Mouse (Mus musculus): ENCODE measurements around the gene Fmnl1.
"Not testable (repeated sequence)": the region's sequence is repeated elsewhere in the genome, so short reads cannot be mapped to it uniquely, and the experiment has no call there.

Fmnl1 gene

DNA sequence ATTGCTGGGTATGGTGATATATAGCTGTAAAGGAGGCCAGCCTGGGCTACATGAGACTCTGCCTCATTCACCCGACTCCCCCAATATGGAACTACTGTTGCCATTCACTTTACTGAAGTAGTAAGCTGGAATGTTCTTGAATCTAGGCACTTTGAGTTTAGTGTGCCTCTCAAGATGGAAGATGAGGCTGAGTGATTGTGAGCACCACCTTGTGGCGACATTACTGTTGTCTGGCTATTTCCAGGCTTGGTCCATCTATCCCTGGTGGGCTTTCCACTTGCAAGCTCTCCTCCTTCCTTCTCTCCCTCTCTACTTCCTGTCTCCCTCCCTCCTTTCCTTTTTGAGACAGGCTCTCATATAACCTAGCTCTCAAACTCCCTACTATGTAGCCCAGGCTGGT, 14.0 kb downstream of the Fmnl1 start:
- DNase-seq (ENCODE audit: low spot score), result peak; percentile 73

DNA sequence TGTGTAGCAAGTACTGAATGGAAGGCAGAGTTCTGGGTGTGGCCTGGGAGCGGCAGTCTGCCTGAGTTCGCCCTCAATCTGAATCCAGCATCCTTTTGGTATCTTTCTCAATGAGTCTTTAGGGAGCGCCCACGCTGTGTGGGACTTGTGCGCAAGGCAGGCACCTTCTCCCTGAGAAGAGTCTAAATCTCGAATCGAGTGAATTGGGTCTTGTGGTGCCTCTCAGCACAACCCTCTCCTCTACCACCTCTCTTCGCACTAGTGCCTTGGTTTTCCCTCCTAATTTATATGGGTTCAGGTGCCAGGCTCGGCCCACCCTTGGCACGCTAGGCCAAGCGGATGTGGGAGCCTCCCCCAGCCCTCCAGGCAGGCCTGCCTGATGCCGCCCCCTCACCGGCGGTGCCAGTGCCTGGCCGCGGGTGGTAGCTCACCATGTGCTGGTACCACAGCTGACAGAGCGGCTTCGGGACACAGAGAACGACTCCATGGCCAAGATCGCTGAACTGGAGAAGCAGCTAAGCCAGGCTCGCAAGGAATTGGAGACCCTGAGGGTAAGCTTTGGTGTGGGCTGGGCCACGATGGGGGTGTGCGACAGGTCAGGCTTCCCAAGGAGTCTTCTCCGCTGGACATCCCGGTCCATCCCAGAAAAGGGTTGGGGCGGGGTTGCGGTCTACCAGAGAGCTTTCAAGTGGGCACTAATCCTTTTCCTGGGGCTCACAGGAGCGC, 21.5 kb downstream of the Fmnl1 start:
- peak; percentile 6 for DNase-seq (ENCODE audit: low spot score)

DNA sequence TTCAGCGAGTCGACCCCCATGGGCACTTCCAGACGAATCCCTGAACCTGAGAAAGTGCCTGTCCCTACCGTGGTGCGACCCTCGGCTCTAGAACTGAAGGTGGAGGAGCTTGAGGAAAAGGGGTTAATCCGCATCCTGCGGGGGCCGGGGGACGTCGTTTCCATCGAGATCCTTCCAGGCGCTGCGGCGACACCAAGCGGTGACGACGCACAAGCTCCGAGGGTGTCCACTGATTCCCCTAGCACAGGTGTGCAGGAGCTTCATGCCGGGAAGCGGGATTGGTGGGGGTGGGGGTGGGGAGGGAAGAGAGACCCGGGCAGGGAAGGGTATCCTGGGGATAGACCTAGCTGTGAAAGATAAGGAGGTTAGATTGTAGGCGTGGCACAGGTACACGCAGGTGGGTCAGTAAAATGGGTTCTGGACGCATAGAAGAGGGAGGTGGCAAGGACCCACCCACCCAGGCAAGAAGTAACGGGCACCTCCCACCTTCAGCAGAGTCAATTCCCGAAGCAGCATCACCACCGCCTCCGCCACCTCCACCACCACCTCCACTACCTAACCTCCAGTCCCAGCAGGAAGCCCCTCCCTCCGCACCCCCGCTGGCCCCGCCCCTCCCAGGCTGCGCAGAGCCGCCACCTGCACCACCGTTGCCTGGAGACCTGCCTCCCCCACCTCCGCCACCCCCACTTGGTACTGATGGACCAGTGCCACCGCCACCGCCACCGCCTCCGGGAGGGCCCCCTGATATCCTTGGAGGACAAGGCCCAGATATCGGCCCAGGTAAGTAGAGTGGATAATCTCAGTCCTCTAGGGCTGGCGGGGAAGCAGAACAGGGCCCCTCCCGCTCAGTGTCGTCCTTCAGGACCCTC, 22.3 kb downstream of the Fmnl1 start:
- peak; percentile 57 for DNase-seq (ENCODE audit: low spot score)

DNA sequence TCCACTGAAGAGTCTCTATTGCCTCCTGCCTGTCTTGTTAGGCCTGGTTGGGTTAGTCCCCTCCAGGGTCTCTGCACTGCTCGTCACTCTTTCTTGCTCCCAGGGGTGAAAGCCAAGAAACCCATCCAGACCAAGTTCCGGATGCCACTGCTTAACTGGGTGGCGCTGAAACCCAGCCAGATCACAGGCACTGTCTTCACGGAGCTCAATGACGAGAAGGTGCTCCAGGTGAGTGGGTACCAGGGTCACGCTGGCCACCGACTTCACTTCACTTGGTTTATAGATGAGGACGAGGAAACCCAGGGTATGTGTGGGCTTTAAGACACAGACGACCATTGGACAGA, 22.9 kb downstream of the Fmnl1 start:
- DNase-seq (ENCODE audit: low spot score), result no peak

DNA sequence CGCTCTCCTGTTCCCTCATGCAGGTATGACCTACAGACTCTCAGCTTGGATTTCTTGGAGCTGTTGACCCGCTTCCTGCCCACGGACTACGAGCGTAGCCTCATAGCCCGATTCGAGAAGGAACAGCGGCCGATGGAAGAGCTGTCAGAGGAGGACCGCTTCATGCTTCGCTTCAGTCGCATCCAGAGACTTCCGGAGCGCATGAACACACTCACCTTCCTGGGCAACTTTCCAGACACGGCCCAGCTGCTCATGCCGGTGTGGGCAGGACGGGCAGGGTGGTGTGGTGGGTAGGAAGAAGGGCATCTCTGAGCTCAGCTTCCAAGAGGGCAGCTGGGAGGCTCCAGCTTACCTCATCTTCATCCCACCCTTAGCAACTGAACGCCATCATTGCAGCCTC, 24.3 kb downstream of the Fmnl1 start:
- no peak for DNase-seq (ENCODE audit: low spot score)

DNA sequence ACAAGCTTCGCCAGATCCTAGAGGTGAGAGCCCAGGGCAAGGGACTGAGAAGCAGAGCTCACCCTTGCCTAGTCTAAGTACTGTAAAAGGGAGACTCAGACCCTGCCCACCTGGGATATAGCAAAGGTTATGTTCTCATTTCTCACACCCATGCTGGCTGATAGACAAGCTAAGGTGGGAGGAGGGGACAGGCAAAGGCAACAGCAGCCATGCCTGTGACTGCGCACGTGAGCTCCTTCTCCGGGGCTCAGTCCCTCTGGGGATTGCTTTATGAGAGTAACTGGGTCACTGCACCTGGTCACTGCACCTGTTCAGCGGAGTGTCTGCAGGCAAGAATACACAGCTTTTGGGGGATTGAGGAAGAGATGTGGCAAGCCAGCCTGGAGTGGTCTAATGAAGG, 24.7 kb downstream of the Fmnl1 start:
- DNase-seq (ENCODE audit: low spot score), result no peak

DNA sequence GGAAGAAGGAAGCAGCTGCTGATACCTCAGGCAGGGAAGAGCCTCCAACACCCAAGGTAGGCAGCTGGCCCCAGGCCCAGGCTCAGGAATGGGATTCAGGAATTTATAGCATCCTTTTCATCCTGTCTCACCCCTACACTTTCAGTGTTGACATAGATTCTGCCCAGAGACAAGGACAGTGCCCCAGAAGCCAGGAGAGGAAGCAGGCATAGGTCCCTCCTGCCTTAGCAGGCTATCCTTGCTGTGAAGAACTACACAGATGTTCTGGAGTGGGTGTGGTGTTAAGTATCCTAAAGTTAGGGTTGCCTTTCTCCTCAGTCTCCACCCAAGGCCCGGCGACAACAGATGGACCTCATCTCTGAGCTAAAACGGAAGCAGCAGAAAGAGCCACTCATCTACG, 26.4 kb downstream of the Fmnl1 start:
- no peak for DNase-seq (ENCODE audit: low spot score)

DNA sequence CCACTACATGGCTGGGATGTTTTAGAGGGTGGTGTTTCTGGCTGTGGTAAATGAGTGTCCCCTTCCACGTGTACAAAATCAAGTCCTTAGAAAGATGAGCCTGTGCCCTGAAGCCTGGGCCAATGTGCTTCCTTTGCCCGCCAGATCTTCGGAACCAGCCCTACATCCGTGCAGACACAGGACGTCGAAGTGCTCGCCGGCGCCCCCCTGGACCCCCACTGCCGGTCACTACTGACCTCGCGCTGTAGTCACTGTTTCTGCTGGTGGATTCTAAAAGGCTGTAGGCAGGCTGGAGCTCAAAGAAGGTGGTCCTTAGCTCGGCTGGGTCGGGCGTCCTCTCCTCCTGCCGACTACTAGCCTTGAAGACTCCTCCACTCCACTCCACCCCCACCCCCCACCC, 27.4 kb downstream of the Fmnl1 start:
- DNase-seq (ENCODE audit: low spot score), result no peak

DNA sequence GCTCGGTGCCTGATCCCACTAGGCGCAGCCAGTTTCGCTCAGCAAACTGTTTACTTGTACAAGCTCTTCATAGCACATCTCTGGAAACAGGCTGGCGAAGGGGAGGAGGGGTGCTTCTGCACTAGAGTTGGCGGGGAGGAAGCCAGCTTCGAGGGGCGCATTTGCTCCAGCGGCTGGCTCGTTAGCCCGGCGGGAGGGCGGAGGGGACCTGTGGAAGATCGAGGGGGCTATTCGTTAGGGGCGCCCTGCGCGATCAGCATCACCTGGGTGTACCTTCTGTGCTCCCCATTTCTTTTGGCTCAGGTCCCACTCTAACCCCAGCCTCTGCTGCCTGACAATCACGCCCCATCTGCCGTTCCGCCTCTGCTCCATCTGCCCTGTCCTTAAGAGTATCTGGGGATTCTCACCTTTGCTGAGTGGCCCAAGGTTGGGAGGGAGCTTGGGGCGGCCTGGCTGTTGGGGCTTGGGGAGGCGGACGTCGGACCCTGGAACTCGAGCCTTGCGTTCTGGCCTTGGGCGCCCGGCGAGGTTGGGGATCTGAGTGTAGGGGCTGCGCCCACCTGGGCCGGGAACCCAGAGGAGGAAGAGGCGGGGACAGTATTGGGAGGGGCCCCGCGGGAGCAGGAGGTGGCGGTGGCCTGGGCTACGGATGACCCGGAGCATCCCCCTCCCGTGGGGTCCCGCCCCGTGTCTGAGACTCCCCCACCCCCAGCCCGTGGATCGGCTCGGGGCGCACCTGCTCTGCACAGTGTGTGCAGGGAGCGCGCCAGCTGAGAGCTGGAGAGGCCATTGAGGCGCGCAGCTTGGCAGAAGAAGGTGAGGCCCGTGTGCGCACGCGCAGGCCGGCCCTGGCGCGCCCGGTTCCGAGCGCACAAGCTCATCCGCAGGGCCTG, 28.2 kb downstream of the Fmnl1 start:
- DNase-seq (ENCODE audit: low spot score), result peak; percentile 35

DNA sequence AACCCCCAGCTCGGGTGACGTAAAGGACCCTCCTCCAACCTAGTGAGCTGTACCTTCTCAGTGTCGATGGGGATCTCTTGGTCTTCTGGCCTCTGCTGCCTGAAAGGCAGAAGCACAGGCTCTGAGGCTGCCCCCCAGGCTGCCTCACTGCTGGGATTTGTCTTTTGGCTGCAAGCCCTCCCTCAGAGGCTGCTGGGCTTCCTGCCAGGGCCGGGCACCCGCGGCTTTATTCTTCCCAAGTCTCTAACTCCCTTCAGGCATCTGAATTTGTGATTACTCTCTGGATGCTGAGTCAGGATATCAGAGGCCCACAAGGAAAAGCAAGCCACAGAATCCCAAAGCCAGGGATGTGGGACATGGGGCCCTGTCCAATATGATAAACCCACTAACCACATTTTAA, 30.8 kb downstream of the Fmnl1 start:
- DNase-seq (ENCODE audit: low spot score), result no peak

DNA sequence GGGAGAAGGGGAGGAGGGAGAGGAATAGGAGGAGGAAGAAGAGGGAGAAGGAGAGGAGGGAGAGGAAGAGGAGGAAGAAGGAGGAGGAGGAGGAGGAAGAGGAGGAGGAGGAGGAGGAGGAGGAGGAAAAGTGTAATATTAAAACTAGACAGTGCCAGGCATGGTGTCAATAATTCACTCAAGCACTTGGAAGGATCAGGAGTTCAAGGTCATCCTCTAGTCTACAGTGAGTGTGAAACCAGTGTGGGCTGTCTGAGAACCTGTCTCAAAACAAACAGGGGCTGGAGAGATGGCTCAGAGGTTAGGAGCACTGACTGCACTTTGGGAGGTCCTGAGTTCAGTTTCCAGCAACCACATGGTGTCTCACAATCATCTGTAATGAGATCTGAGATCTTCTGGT, 31.5 kb downstream of the Fmnl1 start:
- no peak for DNase-seq (ENCODE audit: low spot score)

DNA sequence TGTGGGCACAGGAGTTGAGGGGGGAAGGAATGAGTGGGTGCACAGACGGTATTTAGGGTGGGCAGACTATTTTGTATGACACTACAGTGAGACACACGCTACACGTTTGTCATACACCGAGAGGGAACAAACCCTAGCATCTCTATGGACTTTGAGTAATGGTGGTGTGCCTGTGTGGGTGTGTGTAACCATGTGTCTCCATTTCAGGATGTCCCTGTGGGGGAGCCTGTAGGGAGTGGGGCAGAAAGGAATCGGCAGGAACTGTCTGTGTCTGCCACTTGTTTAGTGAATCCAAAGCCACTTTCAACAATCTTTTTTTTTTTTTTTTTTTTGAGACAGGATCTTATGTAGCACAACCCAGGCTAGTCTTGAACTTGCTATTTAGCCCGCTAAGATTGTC, 35.3 kb downstream of the Fmnl1 start:
- no peak for DNase-seq (ENCODE audit: low spot score)

DNA sequence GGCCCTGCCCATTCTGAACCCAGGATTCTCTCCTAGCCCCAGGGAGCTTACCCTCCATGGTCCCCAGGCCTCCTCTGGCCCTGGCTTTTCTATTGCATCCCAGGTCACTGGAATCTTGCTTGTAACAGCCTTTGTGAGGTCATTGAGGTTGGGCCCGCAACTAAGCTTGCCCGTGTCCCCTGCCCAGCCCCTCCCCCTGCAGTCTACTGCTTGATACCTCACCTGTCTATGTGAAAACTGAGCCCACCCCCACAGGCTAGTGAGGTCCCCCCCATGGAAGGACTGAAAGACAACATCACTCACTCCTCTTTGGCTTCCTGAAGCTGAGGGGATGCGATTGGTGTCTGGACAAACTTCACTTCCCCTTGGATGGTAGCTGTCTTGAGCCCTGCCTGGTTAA, 37.6 kb downstream of the Fmnl1 start, which contains the start of gene 1700023F06Rik:
Gene 1700023F06Rik, minus strand, starts transcription at position 101 of the 400 bp plus-strand sequence.
- DNase-seq (ENCODE audit: low spot score), result no peak

DNA sequence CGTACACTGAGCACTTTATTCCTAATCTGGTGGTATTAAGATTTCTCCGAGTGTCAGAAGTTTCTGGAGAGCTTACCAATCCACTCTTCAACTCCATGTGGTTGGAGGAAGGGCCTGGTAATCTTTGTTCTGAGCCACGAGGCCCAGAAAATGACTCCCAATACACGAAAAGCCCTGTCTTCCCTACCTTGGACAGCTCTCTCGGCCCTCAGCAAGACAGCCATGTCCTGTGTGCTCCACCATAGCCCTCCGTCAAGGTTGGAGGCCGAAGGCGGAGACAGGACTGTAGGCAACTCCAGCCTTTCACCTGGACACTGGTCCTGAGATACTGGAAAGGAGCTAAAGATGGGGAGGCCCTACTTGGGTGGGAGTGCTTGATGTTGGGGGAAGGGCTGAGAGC, 39.4 kb downstream of the Fmnl1 start:
- no peak for DNase-seq (ENCODE audit: low spot score)

DNA sequence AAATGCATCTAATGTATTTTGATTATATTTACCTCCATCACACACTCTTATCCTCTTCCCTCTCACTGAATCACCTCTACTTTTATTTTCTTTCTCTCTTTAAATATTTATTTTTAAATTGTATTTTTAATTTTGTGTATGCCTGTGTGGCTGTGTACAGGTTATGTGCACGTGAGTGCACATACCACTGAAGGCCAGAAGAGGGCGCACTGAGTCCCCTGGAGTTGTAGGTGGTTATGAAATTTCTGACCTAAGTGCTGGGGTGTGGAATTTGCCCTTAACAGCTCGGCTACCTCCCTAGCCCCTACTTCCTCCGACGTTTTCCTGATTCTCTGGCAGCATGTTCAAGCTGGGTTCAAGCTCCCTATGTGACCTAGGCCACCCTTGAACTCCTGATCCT, 42.8 kb downstream of the Fmnl1 start:
- no peak for DNase-seq (ENCODE audit: low spot score)

DNA sequence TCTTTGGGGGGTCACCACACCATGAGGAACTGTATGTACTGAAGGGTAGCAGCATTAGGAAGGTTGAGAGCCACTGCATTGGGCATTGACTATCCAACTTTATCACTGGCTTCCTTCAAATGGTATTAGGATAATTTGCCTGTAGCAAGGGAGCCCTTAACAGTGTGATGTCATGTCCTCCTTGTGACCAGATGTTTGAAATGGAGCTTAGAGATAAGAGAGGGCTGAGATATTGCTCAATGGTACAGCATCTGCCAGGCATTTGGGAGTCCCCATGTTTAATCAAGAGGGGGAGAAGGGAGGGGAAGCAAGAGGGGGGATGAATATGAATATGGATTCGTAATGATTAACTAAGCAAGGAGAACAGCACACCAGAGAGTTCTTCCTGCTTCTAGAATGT, 44.4 kb downstream of the Fmnl1 start:
- no peak for DNase-seq (ENCODE audit: low spot score)

DNA sequence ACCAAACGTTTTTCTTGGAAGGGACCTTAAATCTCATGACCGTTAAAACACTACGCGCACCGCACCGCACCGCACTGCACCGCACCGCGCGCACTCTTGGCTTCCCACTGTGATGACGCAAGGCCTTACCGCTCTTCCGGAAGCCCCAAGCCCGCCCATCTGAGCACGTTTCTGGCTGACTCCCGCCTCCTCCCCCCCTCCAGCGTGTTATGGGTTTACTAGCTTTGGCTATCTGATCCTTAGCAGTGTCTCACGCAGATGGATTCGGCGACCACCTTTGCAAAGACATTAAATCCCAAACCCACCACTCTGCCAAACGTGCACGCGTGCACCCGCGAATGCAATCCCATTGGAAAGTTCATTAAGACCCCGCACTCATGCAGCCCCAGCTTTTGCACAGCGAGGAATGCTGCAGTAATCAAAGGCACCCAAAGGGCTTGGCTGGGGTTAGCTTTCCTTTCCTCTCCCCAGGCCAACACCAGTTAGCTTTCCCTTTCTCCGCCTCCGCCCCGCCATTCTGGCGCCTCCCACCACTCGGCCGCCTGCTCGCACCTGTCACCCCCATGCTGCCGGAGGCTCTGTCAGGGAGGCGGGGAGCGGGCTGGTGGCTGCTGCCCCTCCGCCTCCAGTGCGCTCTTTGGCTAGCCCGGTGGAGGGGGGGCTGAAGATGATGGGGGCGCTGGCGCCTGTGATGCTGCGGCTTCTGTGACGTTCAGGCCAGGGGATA, 47.0 kb downstream of the Fmnl1 start, which contains the start of gene Spata32:
Gene Spata32, minus strand, starts transcription at position 643 of the 727 bp plus-strand sequence.
- DNase-seq (ENCODE audit: low spot score), result peak; percentile 73

DNA sequence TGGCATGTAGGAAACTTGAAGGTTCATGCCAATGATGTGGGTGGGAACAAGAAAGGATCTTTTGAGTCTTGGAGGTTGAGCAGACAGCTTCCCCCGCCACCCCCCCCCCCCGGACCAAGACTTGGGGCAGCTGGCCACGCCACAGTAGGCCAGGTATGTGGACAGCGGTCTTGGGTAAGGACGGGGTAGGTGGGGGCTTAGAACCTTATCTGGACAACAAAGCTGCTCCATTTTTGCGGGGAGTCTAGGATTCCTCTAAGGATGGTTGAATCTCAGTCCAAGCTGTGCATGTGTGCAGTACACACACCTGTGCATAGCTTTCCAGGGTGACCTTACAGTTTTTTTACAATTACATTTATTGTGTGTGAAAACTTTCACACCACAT, 47.6 kb downstream of the Fmnl1 start:
- DNase-seq (ENCODE audit: low spot score), result no peak

DNA sequence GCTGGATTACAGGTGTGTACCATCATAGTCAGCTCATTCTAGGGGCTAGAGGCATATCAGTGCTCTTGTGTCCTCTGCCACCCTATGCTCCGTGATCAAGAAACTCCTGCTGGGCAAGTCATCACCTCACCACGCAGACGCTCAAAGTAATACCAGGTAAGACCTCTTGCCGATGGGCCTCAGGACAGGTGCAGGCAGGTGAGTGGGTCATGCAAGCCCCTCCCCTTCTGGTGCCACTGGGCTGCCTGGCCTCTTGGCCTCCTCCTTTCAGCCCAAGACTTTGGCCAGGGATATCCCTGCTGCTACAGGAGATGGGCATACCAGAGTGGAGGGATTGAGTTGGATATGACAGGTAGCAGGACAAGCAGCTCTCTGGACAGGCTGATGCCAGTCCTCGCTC, 48.4 kb downstream of the Fmnl1 start:
- no peak for DNase-seq (ENCODE audit: low spot score)

DNA sequence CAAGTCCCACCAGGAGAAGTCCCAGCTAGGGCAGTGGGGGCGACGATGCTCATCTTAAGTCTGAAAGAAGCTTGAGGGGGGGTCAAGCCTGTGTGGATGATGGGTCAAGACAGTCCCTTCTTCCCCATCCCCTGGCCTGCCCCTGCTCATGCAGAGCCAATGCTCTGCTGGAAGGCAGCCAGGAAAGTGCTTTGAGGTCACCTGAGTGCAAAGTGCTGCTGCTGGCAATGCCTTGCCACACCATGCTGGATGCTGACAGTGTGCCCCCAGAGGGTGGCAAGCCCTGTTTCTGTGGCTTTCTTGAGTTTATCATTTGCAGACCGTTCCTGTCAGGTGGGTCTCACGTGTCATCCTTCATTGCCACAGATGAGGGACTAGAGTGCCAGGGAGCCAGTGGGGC, 49.1 kb downstream of the Fmnl1 start:
- DNase-seq (ENCODE audit: low spot score), result no peak

DNA sequence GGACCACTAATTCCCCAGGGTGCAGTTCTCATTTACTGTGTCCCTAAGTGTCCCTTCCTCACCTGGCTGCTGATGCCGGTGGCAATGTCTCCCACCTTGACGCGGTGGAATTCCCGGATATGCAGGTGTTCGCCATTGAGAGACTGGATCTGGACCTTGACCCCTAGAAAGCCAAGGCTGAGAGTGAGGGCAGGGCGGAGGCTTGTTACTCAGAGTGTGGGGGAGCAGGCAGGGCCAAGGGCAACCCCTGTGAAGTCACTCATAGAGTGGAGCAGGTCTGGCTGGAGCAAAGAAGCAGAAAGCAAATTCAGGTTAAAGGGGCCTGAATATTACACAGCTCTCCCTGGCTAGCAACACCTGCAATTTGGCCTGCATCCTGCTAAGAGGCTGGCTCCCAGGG, 50.5 kb downstream of the Fmnl1 start:
- DNase-seq (ENCODE audit: low spot score), result no peak

DNA sequence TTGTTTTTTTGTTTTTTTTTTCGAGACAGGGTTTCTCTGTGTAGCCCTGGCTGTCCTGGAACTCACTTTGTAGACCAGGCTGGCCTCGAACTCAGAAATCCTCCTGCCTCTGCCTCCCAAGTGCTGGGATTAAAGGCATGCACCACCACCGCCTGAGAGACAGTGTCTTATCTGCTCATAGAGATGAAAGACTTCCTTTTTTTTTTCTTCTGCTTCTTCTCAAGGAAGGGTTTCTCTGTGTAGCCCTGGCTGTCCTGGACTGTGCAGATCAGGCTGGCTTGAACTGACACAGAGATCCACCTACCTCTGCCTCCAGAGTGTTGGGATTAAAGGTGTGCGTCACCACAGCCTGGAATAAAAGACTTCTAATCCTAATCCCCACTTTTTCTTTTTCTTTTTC, 51.8 kb downstream of the Fmnl1 start:
- not testable (repeated sequence) for DNase-seq (ENCODE audit: low spot score)

All from embryo, embryonic 10.5 days (tissue).